Mouse (Mus musculus): ENCODE results near the gene Olfr1260. TPM values are rescaled to one million over a fixed set of nuclear protein-coding genes. Genes with fewer than 3 reads are reported as not detected.

Olfr1260 gene
- polyA plus RNA-seq, 1 experiment from 2014 or later: not detected

Other genes starting within 250 kb of the Olfr1260 start
- gene Olfr1252, start 249.3 kb upstream of the Olfr1260 start, polyA plus RNA-seq (2014; fragmentation: Nextera tagmentation; extraction: Ambion mirVana): not detected in 2 replicates
- gene Olfr1253, start 217.2 kb upstream of the Olfr1260 start, polyA plus RNA-seq (2014; fragmentation: Nextera tagmentation; extraction: Ambion mirVana): not detected in 2 replicates
- gene Olfr1254, start 180.7 kb upstream of the Olfr1260 start, polyA plus RNA-seq (2014; fragmentation: Nextera tagmentation; extraction: Ambion mirVana): not detected in 2 replicates
- gene Olfr1255, start 162.3 kb upstream of the Olfr1260 start, polyA plus RNA-seq (2014; fragmentation: Nextera tagmentation; extraction: Ambion mirVana): not detected in 2 replicates
- not detected in 2 replicates for gene Olfr1256, start 132.8 kb upstream of the Olfr1260 start, polyA plus RNA-seq (2014; fragmentation: Nextera tagmentation; extraction: Ambion mirVana)
- gene Olfr48, start 126.1 kb upstream of the Olfr1260 start, polyA plus RNA-seq (2014; fragmentation: Nextera tagmentation; extraction: Ambion mirVana): not detected in 2 replicates
- gene Olfr1257, start 95.9 kb upstream of the Olfr1260 start, polyA plus RNA-seq (2014; fragmentation: Nextera tagmentation; extraction: Ambion mirVana): not detected in 2 replicates
- not detected in 2 replicates for gene Olfr1258, start 47.0 kb upstream of the Olfr1260 start, polyA plus RNA-seq (2014; fragmentation: Nextera tagmentation; extraction: Ambion mirVana)
- not detected in 2 replicates for gene Olfr1259, start 25.7 kb upstream of the Olfr1260 start, polyA plus RNA-seq (2014; fragmentation: Nextera tagmentation; extraction: Ambion mirVana)
- not detected in 2 replicates for gene Olfr1261, start 16.9 kb downstream of the Olfr1260 start, polyA plus RNA-seq (2014; fragmentation: Nextera tagmentation; extraction: Ambion mirVana)
- gene Olfr1262, start 25.8 kb downstream of the Olfr1260 start, polyA plus RNA-seq (2014; fragmentation: Nextera tagmentation; extraction: Ambion mirVana): not detected in 2 replicates
- gene Olfr1263, start 37.8 kb downstream of the Olfr1260 start, polyA plus RNA-seq (2014; fragmentation: Nextera tagmentation; extraction: Ambion mirVana): not detected in 2 replicates
- not detected in 2 replicates for gene Olfr1264, start 51.2 kb downstream of the Olfr1260 start, polyA plus RNA-seq (2014; fragmentation: Nextera tagmentation; extraction: Ambion mirVana)
- gene Olfr1265, start 61.0 kb downstream of the Olfr1260 start, polyA plus RNA-seq (2014; fragmentation: Nextera tagmentation; extraction: Ambion mirVana): not detected in 2 replicates
- gene Olfr140, start 89.3 kb downstream of the Olfr1260 start, polyA plus RNA-seq (2014; fragmentation: Nextera tagmentation; extraction: Ambion mirVana): not detected in 2 replicates
- gene Olfr1269, start 147.1 kb downstream of the Olfr1260 start, polyA plus RNA-seq (2014; fragmentation: Nextera tagmentation; extraction: Ambion mirVana): not detected in 2 replicates
- not detected in 2 replicates for gene Olfr32, start 168.0 kb downstream of the Olfr1260 start, polyA plus RNA-seq (2014; fragmentation: Nextera tagmentation; extraction: Ambion mirVana)
- gene Olfr1270, start 178.8 kb downstream of the Olfr1260 start, polyA plus RNA-seq (2014; fragmentation: Nextera tagmentation; extraction: Ambion mirVana): not detected in 2 replicates